Mouse (Mus musculus) adrenal gland, postnatal 36 days (tissue): Measurements from ENCODE around the gene Usp15. TPM values are rescaled to one million over a fixed set of nuclear protein-coding genes. Genes with fewer than 3 reads are reported as not detected.

ENCODE experiments used
- DNase-seq, 2 experiments: peaks; one replicate each; pipeline ENCODE4 v3.0.0; 2021; ENCODE audit warnings: mixed read lengths in 1 of 2
- microRNA-seq: library from miRNA; unstranded; fragments of <30 nt; microRNA quantifications from one replicate; pipeline ENCODE4 v1.2.0, GENCODE M21; 2021
- total RNA-seq, 2 experiments: library from RNA; stranded (reverse); gene quantifications; 2 replicates each; pipeline ENCODE4 v1.2.3; 2021

Usp15 gene
- total RNA-seq, 2 experiments from 2014 or later: 88.5 to 93.7 TPM

- DNase-seq: no peak
These were observed 95.5 kb downstream of the Usp15 start for GRCm38 (mm10) chr10:123101303-123101702.

DNA sequence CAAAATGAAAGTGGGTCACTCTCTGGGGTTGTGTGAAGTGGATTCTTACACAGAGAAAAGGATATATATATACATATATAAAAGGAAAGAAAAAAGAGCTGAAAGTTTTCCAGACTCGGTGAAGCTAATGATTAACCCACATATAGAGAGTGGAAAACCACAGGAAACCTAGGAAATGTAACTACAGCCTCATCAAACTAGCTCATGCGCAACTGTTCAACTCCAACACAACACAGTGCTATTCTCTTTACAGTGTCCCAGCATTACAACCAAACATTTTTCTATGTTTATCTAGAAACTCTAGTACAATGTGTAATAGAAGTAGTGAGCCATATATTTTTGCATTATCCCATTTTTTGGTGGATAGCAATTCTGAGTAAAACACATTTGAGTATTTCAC, 96.2 kb downstream of the Usp15 start:
- no peak for DNase-seq

DNA sequence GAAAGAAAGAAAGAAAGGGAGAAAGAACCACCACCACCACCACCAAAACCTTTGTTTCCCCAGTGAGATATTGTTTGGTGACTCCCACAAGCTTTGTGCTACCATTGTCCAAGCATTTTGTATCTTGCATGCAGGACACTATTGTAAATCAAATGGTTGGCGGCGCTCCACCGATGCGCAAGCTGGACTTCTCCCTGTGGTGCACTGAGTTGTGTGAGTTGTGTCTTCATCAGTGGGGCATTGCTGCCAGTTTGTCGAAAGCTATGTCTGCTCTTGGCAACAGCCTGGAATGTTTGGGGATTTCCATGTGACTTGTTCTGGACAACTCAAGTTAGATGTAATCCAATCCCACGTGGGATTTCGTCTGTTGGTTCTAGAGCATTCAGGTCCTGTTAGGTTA, 102.3 kb downstream of the Usp15 start:
- peak in 1 of 2 experiments; percentile 33 for DNase-seq

- no peak for DNase-seq
These were observed 104.2 kb downstream of the Usp15 start for GRCm38 (mm10) chr10:123092577-123092976.

DNA sequence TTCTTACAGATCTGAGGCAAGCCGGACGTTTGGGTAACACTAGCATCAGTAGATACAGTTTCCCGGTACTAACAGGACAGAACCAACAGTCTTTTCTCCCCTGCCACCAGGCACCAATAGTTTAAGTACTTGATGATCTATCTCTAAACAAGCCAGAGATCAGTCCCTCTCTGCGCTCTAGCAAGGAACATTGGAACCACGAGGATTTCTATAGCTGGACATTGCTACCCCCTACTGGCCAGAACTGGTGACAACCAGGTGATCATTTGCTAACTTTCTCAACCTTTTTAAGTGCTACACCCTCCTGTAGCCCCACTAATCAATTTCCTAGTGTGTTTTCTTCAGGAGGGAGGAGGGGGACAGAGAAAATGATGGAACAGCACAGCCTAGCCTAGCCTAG, 105.1 kb downstream of the Usp15 start:
- peak; percentile 27 to 52 for DNase-seq

GRCm38 (mm10) chr10:123089425-123089930, 107.3 kb downstream of the Usp15 start:
- DNase-seq: no peak

- no peak for DNase-seq
These were observed 109.9 kb downstream of the Usp15 start for GRCm38 (mm10) chr10:123086847-123087246.

DNA sequence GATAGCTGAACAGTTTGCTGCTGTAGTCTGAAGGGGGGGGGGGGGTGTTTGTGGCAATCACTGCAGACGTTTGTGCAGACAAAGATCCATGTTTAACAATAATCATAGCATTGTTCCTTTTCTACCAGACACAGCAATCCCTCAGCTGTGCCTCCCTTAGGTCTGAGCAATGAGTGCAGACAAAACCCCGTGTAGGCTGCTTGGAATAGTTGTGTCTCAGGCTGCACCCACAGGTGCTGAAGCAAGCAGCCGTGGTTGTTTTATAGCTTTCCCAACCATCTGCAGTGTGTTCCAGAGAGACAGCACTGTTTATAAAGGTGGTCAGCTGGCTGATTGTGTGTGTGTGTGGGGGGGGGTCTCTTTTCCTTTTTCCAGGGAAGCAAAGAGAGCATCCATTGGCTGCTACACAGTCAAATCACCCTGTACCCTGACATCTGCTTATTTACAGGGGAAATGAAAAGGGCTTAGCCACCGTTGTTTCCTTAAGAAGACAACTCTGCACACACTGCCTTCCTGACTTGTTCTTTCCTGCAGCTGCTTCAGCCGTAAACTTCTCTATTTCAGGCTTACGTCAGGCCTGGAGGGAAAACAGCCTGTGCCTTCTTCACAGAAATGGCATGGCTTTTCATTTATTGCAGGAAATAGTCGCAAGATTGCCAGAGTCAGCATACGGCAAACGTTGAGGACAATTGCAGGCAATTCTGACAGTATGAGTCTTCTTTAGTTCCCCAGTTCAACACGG, 111.7 kb downstream of the Usp15 start:
- DNase-seq: no peak

DNA sequence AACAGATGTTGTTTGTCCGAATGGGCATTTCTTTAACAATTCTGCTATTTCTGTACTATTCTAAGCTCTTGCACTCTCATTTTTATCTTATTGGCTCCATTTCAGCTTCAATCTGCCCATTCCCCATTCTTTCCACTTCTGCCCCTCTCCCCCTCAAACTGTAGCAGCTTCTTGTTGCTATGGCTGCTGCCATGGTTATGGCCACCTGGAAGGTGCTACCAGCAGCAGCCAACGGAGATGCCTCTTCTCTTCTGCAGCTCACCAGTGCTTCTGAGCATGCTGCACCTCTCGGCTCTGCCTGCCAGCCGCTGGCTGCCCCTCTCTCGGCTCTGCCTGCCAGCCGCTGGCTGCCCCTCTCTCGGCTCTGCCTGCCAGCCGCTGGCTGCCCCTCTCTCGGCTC, 112.5 kb downstream of the Usp15 start:
- no peak for DNase-seq

DNA sequence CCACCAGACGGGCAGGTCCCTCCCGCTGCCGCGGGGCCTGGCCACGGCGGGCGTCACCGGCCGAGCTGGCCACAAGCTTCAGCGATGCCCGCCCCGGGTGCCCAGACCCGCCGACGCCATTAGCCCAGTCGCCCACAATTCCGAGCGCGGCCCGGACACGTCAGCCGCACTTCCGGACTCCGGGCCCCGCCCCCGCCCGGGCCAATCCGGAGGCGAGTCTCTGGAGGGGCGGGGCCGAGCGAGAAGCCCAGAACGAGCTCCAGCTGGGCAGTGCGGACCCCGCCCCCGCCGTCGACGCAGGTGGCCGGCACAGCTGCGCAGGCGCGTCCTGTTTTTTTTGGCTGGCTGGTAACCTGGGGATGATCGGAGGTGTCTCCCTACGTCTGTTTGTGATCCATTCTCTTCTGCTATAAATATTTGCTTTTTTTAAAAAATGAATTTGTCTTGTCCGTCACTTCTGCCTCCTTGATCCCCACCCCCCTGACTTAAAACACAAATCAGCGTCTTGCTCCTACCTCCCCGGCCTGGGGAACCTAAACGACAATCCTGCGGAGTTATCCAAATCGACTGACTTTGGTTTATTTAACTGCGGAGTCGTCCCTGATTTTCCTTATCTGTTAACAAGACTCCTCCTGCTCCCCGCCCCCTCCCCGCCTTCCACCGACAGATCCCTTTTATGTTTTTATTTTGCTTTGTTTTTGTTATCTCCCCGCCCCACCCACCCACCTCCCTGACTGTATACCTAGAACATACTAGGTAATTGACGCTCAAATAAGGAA, 120.4 kb downstream of the Usp15 start, which contains the start of gene Mon2:
TSS of gene Mon2 (minus strand) at position 261 of the 779 bp plus-strand sequence.
- DNase-seq: peak; percentile 98 to 100

GRCm38 (mm10) chr10:123075751-123076242, 121.0 kb downstream of the Usp15 start:
- no peak for DNase-seq

DNA sequence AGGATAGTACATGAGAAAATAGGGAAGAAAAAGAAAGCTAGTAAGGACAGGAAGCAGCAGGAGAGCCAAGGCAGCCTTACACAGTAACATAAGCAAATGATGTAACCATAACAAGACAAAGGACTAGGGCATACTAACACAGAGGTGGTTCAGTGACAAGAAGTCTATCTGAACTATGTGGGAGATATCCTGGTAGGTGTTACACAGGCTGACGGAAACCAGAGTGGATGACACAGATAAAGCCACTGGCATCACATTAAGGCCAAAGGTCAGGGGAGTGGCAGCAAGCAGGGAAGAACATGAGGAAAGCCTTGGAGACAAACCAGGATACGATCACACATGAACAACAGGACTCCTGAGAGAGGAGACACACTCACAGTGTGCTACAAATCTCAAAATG, 124.8 kb downstream of the Usp15 start:
- DNase-seq: no peak

GRCm38 (mm10) chr10:123063021-123063420, 133.8 kb downstream of the Usp15 start:
- DNase-seq: no peak

GRCm38 (mm10) chr10:123060831-123061230, 136.0 kb downstream of the Usp15 start:
- no peak for DNase-seq

- DNase-seq: no peak
These were observed 139.7 kb downstream of the Usp15 start for GRCm38 (mm10) chr10:123057082-123057481.

GRCm38 (mm10) chr10:123056463-123056862, 140.3 kb downstream of the Usp15 start:
- DNase-seq: no peak

DNA sequence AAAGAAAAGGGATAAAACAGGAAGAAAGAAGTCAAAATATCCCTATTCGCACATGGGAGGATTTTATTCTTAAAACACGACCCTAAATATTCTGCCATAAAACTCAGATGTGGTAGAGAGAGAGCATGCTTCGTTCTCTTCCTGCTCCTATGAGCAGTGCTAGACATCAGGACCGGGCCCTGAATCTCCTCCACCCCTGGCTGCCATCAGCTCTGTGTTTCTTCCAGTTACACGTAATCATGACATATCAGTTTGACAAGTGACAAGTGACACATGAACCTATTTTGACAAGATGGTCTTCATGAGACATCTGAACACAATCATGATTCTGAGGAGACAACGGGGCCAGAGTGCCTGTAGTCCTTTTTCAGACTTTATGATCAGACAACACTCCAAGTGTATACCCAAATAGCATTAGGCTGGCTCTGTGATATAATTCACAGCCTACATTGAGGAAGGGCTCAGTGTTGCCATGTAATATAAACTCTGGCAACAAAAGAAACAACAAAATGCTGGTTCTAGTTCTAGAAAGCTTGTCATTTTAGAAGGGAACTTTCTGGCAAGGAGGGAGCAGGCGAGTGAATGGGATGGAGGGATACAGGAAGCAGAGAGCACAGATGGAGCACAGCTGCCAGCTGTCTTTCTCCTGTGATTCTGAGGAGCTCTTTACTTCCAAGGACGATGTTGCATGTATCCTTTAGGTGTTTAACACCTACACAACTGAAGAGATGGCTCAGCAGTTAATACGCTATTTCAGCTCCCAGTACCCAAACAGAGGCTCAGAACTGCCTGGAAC, 141.4 kb downstream of the Usp15 start:
- no peak for DNase-seq

Small RNA genes within 50 kb of the gene (microRNA-seq; reads per million reads assigned to microRNA genes)
- gene Gm27920: 3.0 reads per million, percentile 6 among the genes with 10 or more reads in this experiment

Other genes starting within 250 kb of the Usp15 start
- 10 to 100 TPM; 79.9 to 92.2 TPM for gene Mon2, start 120.5 kb downstream of the Usp15 start, total RNA-seq
- gene Fam19a2, start 67.0 kb upstream of the Usp15 start, total RNA-seq: 1 to 10 TPM in 1 of 2 experiments, under 1 TPM in 1; 0.82 to 1.7 TPM